Mouse (Mus musculus): Measurements from ENCODE around the gene March11. TPM values are rescaled to one million over a fixed set of nuclear protein-coding genes. Genes with fewer than 3 reads are reported as not detected.

Gene March11
- polyA plus RNA-seq, 1 experiment from 2014 or later, result not detected

- 83% methylated on average over 6 of the region's 6 CpGs for WGBS
- no peak for TF ChIP-seq EP300 (optimal IDR thresholded peaks at IDR 0.05)
- ATAC-seq (ENCODE audit: low FRiP score, low TSS enrichment), result no peak
Observed at GRCm38 (mm10) chr15:26340966-26341365, 32.1 kb downstream of the March11 start.

GRCm38 (mm10) chr15:26344329-26344728 lies 35.5 kb downstream of the March11 start:
- TF ChIP-seq EP300 (optimal IDR thresholded peaks at IDR 0.05), result no peak
- no peak for TF ChIP-seq CTCF (IDR thresholded peaks at IDR 0.05; ENCODE audit: low read depth)
- no peak overlapping the region for H3K9ac ChIP-seq (ENCODE audit: low read length)
- no peaks in the 10 kb centered on the region for H3K9me3 ChIP-seq (ENCODE audit: control insufficient read depth, low read length)
- no peaks in the 10 kb centered on the region for H3K27me3 ChIP-seq (ENCODE audit: control insufficient read depth, insufficient read depth, low read length)
- H3K4me2 ChIP-seq (replicated peaks; ENCODE audit: low read depth), result no peak overlapping the region
- no peak overlapping the region for H3K4me3 ChIP-seq (ENCODE audit: low read depth, low read length)
- DNase-seq (ENCODE audit: low spot score), result no peak
- WGBS, result 86% methylated on average over 5 of the region's 5 CpGs
- no peak for ATAC-seq (ENCODE audit: low FRiP score, low TSS enrichment)
- H3K27ac ChIP-seq (replicated peaks), result no peak overlapping the region
- no peaks in the 10 kb centered on the region for H3K4me1 ChIP-seq (replicated peaks; ENCODE audit: control insufficient read depth, insufficient read depth)
- H3K36me3 ChIP-seq (ENCODE audit: control insufficient read depth, insufficient read depth, low read length), result no peaks in the 10 kb centered on the region

More at GRCm38 (mm10) chr15:26340966-26341365, 32.1 kb downstream of the March11 start:
- no peaks in the 10 kb centered on the region for H3K9me3 ChIP-seq (ENCODE audit: control insufficient read depth, low read length)
- H3K4me1 ChIP-seq (replicated peaks; ENCODE audit: control insufficient read depth, insufficient read depth), result no peaks in the 10 kb centered on the region
- H3K9ac ChIP-seq (ENCODE audit: low read length), result no peak overlapping the region
- H3K27ac ChIP-seq (replicated peaks), result no peak overlapping the region
- H3K4me3 ChIP-seq (ENCODE audit: low read depth, low read length), result no peak overlapping the region
- no peak overlapping the region for H3K4me2 ChIP-seq (replicated peaks; ENCODE audit: low read depth)
- no peaks in the 10 kb centered on the region for H3K36me3 ChIP-seq (ENCODE audit: control insufficient read depth, insufficient read depth, low read length)
- no peak for DNase-seq (ENCODE audit: low spot score)
- H3K27me3 ChIP-seq (ENCODE audit: control insufficient read depth, insufficient read depth, low read length), result no peaks in the 10 kb centered on the region

- Histone ChIP-seq H3K4me1 (replicated peaks; ENCODE audit: control insufficient read depth, insufficient read depth) (no peaks in the 10 kb centered on the region), H3K4me2 (replicated peaks; ENCODE audit: low read depth) (no peak overlapping the region), H3K27me3 (ENCODE audit: control insufficient read depth, insufficient read depth, low read length) (no peaks in the 10 kb centered on the region), H3K9me3 (ENCODE audit: control insufficient read depth, low read length) (no peaks in the 10 kb centered on the region), H3K36me3 (ENCODE audit: control insufficient read depth, insufficient read depth, low read length) (no peaks in the 10 kb centered on the region), H3K27ac (replicated peaks) (no peak overlapping the region), H3K9ac (ENCODE audit: low read length) (no peak overlapping the region), H3K4me3 (ENCODE audit: low read depth, low read length) (no peak overlapping the region)
- DNase-seq (ENCODE audit: low spot score), result no peak
- no peak for TF ChIP-seq CTCF (IDR thresholded peaks at IDR 0.05; ENCODE audit: low read depth)
- no peak for TF ChIP-seq EP300 (optimal IDR thresholded peaks at IDR 0.05)
- ATAC-seq (ENCODE audit: low FRiP score, low TSS enrichment), result no peak
Observed at GRCm38 (mm10) chr15:26353656-26354055, 44.8 kb downstream of the March11 start.

- peak; percentile 26; the same call in 1 of the 2 replicates for ATAC-seq (ENCODE audit: low FRiP score, low TSS enrichment)
Observed at GRCm38 (mm10) chr15:26365344-26365743, 56.5 kb downstream of the March11 start.

GRCm38 (mm10) chr15:26366511-26366910 lies 57.7 kb downstream of the March11 start:
- H3K9me3 ChIP-seq (ENCODE audit: control insufficient read depth, low read length), result no peaks in the 10 kb centered on the region
- TF ChIP-seq EP300 (optimal IDR thresholded peaks at IDR 0.05) (no peak), CTCF (IDR thresholded peaks at IDR 0.05; ENCODE audit: low read depth) (no peak)
- 88% methylated on average over 5 of the region's 5 CpGs for WGBS

More at GRCm38 (mm10) chr15:26365344-26365743, 56.5 kb downstream of the March11 start:
- H3K9ac ChIP-seq (ENCODE audit: low read length), result no peak overlapping the region
- H3K36me3 ChIP-seq (ENCODE audit: control insufficient read depth, insufficient read depth, low read length), result no peaks in the 10 kb centered on the region
- H3K4me3 ChIP-seq (ENCODE audit: low read depth, low read length), result no peak overlapping the region
- H3K27ac ChIP-seq (replicated peaks), result no peak overlapping the region
- TF ChIP-seq EP300 (optimal IDR thresholded peaks at IDR 0.05) (no peak), CTCF (IDR thresholded peaks at IDR 0.05; ENCODE audit: low read depth) (no peak)
- H3K4me2 ChIP-seq (replicated peaks; ENCODE audit: low read depth), result no peak overlapping the region
- no peaks in the 10 kb centered on the region for H3K4me1 ChIP-seq (replicated peaks; ENCODE audit: control insufficient read depth, insufficient read depth)
- WGBS, result 17% methylated on average over 7 of the region's 7 CpGs
- H3K27me3 ChIP-seq (ENCODE audit: control insufficient read depth, insufficient read depth, low read length), result no peaks in the 10 kb centered on the region
- DNase-seq (ENCODE audit: low spot score), result no peak
- no peaks in the 10 kb centered on the region for H3K9me3 ChIP-seq (ENCODE audit: control insufficient read depth, low read length)

GRCm38 (mm10) chr15:26373759-26374158 lies 64.9 kb downstream of the March11 start:
- ATAC-seq (ENCODE audit: low FRiP score, low TSS enrichment), result no peak
- Histone ChIP-seq H3K27me3 (ENCODE audit: control insufficient read depth, insufficient read depth, low read length) (no peaks in the 10 kb centered on the region), H3K4me3 (ENCODE audit: low read depth, low read length) (no peak overlapping the region), H3K9ac (ENCODE audit: low read length) (no peak overlapping the region), H3K36me3 (ENCODE audit: control insufficient read depth, insufficient read depth, low read length) (no peaks in the 10 kb centered on the region), H3K9me3 (ENCODE audit: control insufficient read depth, low read length) (no peaks in the 10 kb centered on the region), H3K4me2 (replicated peaks; ENCODE audit: low read depth) (no peak overlapping the region), H3K4me1 (replicated peaks; ENCODE audit: control insufficient read depth, insufficient read depth) (no peaks in the 10 kb centered on the region), H3K27ac (replicated peaks) (no peak overlapping the region)
- no peak for TF ChIP-seq EP300 (optimal IDR thresholded peaks at IDR 0.05)
- TF ChIP-seq CTCF (IDR thresholded peaks at IDR 0.05; ENCODE audit: low read depth), result no peak
- no peak for DNase-seq (ENCODE audit: low spot score)
- 89% methylated on average over 5 of the region's 5 CpGs for WGBS

More at GRCm38 (mm10) chr15:26366511-26366910, 57.7 kb downstream of the March11 start:
- ATAC-seq (ENCODE audit: low FRiP score, low TSS enrichment), result no peak
- no peak overlapping the region for H3K27ac ChIP-seq (replicated peaks)
- H3K4me2 ChIP-seq (replicated peaks; ENCODE audit: low read depth), result no peak overlapping the region
- H3K9ac ChIP-seq (ENCODE audit: low read length), result no peak overlapping the region
- no peaks in the 10 kb centered on the region for H3K36me3 ChIP-seq (ENCODE audit: control insufficient read depth, insufficient read depth, low read length)
- DNase-seq (ENCODE audit: low spot score), result no peak
- no peaks in the 10 kb centered on the region for H3K27me3 ChIP-seq (ENCODE audit: control insufficient read depth, insufficient read depth, low read length)
- H3K4me1 ChIP-seq (replicated peaks; ENCODE audit: control insufficient read depth, insufficient read depth), result no peaks in the 10 kb centered on the region
- no peak overlapping the region for H3K4me3 ChIP-seq (ENCODE audit: low read depth, low read length)

All from stomach, postnatal 0 days (tissue).